Mouse (Mus musculus) midbrain, embryonic 14.5 days (tissue): ENCODE data around the gene 1190005I06Rik. TPM values are rescaled to one million over a fixed set of nuclear protein-coding genes. Genes with fewer than 3 reads are reported as not detected.
A peak's percentile ranks its signal among the peaks of the same experiment; 100 is the strongest.

ENCODE experiments used
- ATAC-seq: fragments of 200-750 bp; cut with Nextera tagmentation; 2 replicates; pipeline ENCODE4 v1.8.0; 2017; ENCODE audit warnings: moderate number of reproducible peaks, moderate library complexity; ENCODE audit not compliant: low FRiP score, low TSS enrichment
- DNase-seq: peaks from one replicate; pipeline ENCODE4 v3.0.0-alpha.2; 2015
- H3K27ac ChIP-seq: fragments of 300-500 bp; sonication (generic); replicated peaks from 2 replicates; pipeline ENCODE4 v1.5.1; 2014; ENCODE audit warnings: mild to moderate bottlenecking, low read depth, low read length, moderate library complexity
- H3K27me3 ChIP-seq: fragments of 300-500 bp; sonication (generic); 2 replicates; pipeline ENCODE4 v1.6.1; 2014; ENCODE audit warnings: low read length, control low read depth, mixed read lengths; ENCODE audit not compliant: control insufficient read depth, insufficient read depth
- H3K36me3 ChIP-seq: fragments of 300-500 bp; sonication (generic); 2 replicates; pipeline ENCODE4 v1.6.1; 2014; ENCODE audit warnings: low read length, control low read depth; ENCODE audit not compliant: control insufficient read depth, insufficient read depth
- H3K4me1 ChIP-seq: fragments of 300-500 bp; sonication (generic); 2 replicates; pipeline ENCODE4 v1.6.1; 2014; ENCODE audit warnings: mild to moderate bottlenecking, antibody characterized with exemption, low read length, control low read depth; ENCODE audit not compliant: control insufficient read depth, insufficient read depth
- H3K4me2 ChIP-seq: fragments of 300-500 bp; sonication (generic); 2 replicates; pipeline ENCODE4 v1.6.1; 2014; ENCODE audit warnings: mild to moderate bottlenecking, low read length, moderate library complexity
- H3K4me3 ChIP-seq: fragments of 300-500 bp; sonication (generic); replicated peaks from 2 replicates; pipeline ENCODE4 v1.5.1; 2014; ENCODE audit warnings: low read depth, low read length
- H3K9ac ChIP-seq: fragments of 300-500 bp; sonication (generic); replicated peaks from 2 replicates; pipeline ENCODE4 v1.6.1; 2014; ENCODE audit warnings: mild to moderate bottlenecking, low read length, moderate library complexity
- H3K9me3 ChIP-seq: fragments of 300-500 bp; sonication (generic); 2 replicates; pipeline ENCODE4 v1.6.1; 2016; ENCODE audit warnings: low read length, control low read depth, mixed read lengths; ENCODE audit not compliant: control insufficient read depth
- WGBS: fragments of 180-500 bp; shearing (Covaris S2); extraction: QIAGEN DNeasy Blood & Tissue Kit; methylation state at CpG from one replicate; pipeline ENCODE4 v1.1.7; 2014; 5-methylcytosine and 5-hydroxymethylcytosine counted together
- polyA plus RNA-seq: library from polyadenylated mRNA; unstranded; fragments of >200 nt; fragmentation: Nextera tagmentation; extraction: Ambion mirVana; gene quantifications from 2 replicates; pipeline ENCODE4 v1.2.1, GENCODE M21; 2014

The 1190005I06Rik gene
- polyA plus RNA-seq, 1 experiment from 2014 or later = 11.8 TPM

- H3K36me3 ChIP-seq = peaks cover 54% of the 10 kb centered on the region
- H3K9ac ChIP-seq = no peak overlapping the region
- no peak for ATAC-seq
Measured at GRCm38 (mm10) chr8:120672626-120673229, 25.3 kb upstream of the 1190005I06Rik start.

GRCm38 (mm10) chr8:120671775-120672174, 24.3 kb upstream of the 1190005I06Rik start:
- DNase-seq = no peak
- Histone ChIP-seq H3K9ac (no peak overlapping the region), H3K27me3 (no peaks in the 10 kb centered on the region), H3K9me3 (no peaks in the 10 kb centered on the region), H3K36me3 (peaks cover 54% of the 10 kb centered on the region), H3K4me3 (no peak overlapping the region), H3K27ac (no peak overlapping the region), H3K4me2 (no peak overlapping the region), H3K4me1 (peaks cover 9% of the 10 kb centered on the region)
- ATAC-seq = no peak
- 55% methylated on average over 6 of the region's 6 CpGs for WGBS

More at GRCm38 (mm10) chr8:120672626-120673229, 25.3 kb upstream of the 1190005I06Rik start:
- no peaks in the 10 kb centered on the region for H3K9me3 ChIP-seq
- no peak for DNase-seq
- no peak overlapping the region for H3K27ac ChIP-seq
- H3K4me1 ChIP-seq = 0 out of 2 replicates have a peak, but pooled peaks cover 4% of the 10 kb centered on the region
- WGBS = 93% methylated on average over 16 of the region's 16 CpGs
- H3K27me3 ChIP-seq = no peaks in the 10 kb centered on the region
- H3K4me2 ChIP-seq = no peak overlapping the region
- no peak overlapping the region for H3K4me3 ChIP-seq

- DNase-seq = no peak
- peaks cover 25% of the 10 kb centered on the region for H3K4me1 ChIP-seq
- no peak for ATAC-seq
Measured at GRCm38 (mm10) chr8:120668374-120668905, 21.0 kb upstream of the 1190005I06Rik start, which contains the start of gene Emc8. Gene Emc8, minus strand, starts transcription at chr8:120668573.

GRCm38 (mm10) chr8:120667561-120668373, 20.3 kb upstream of the 1190005I06Rik start, which contains the start of the genes Gm27021 and Cox4i1:
Gene Gm27021, minus strand, starts transcription at chr8:120668079.
Gene Cox4i1, plus strand, starts transcription at chr8:120668222.
- peak within 1 kb of the TSS; percentile 90 for H3K4me2 ChIP-seq
- H3K9me3 ChIP-seq = no peaks in the 10 kb centered on the region
- H3K36me3 ChIP-seq = peaks cover 28% of the 10 kb centered on the region
- no peaks in the 10 kb centered on the region for H3K27me3 ChIP-seq
- H3K4me3 ChIP-seq = peak within 1 kb of the TSS; percentile 86
- WGBS = under 1% methylated on average over 105 of the region's 105 CpGs
- ATAC-seq = peak; percentile 95
- peak within 1 kb of the TSS; percentile 85 for H3K27ac ChIP-seq
- peak within 1 kb of the TSS; percentile 94 for H3K9ac ChIP-seq
- peak; percentile 97 for DNase-seq
- H3K4me1 ChIP-seq = peaks cover 25% of the 10 kb centered on the region

More at GRCm38 (mm10) chr8:120668374-120668905, 21.0 kb upstream of the 1190005I06Rik start, which contains the start of gene Emc8:
- peak within 1 kb of the TSS; percentile 90 for H3K4me2 ChIP-seq
- peak within 1 kb of the TSS; percentile 85 for H3K27ac ChIP-seq
- peak within 1 kb of the TSS; percentile 86 for H3K4me3 ChIP-seq
- peak within 1 kb of the TSS; percentile 94 for H3K9ac ChIP-seq
- peaks cover 35% of the 10 kb centered on the region for H3K36me3 ChIP-seq
- no peaks in the 10 kb centered on the region for H3K27me3 ChIP-seq
- under 1% methylated on average over 51 of the region's 51 CpGs for WGBS
- no peaks in the 10 kb centered on the region for H3K9me3 ChIP-seq

- DNase-seq = peak; percentile 21
- Histone ChIP-seq H3K27me3 (no peaks in the 10 kb centered on the region), H3K4me2 (peak overlapping the region; percentile 90), H3K4me3 (peak overlapping the region; percentile 86), H3K27ac (peak overlapping the region; percentile 85; the same call in 1 of the 2 replicates), H3K9me3 (no peaks in the 10 kb centered on the region), H3K9ac (peak overlapping the region; percentile 94), H3K36me3 (peaks cover 20% of the 10 kb centered on the region), H3K4me1 (peaks cover 25% of the 10 kb centered on the region)
- ATAC-seq = no peak
- WGBS = 1% methylated on average over 17 of the region's 17 CpGs
Measured at GRCm38 (mm10) chr8:120666807-120667470, 19.5 kb upstream of the 1190005I06Rik start.

- Histone ChIP-seq H3K9ac (peak overlapping the region; percentile 94; the same call in 1 of the 2 replicates), H3K27me3 (no peaks in the 10 kb centered on the region), H3K4me2 (peak overlapping the region; percentile 90), H3K9me3 (no peaks in the 10 kb centered on the region), H3K4me1 (peaks cover 25% of the 10 kb centered on the region), H3K4me3 (peak overlapping the region; percentile 86; the same call in 1 of the 2 replicates), H3K36me3 (peaks cover 10% of the 10 kb centered on the region), H3K27ac (no peak overlapping the region)
- DNase-seq (peak; percentile 12), ATAC-seq (no peak)
- WGBS = 75% methylated on average over 3 of the region's 3 CpGs
Measured at GRCm38 (mm10) chr8:120665726-120666455, 18.5 kb upstream of the 1190005I06Rik start.

GRCm38 (mm10) chr8:120664566-120664965, 17.1 kb upstream of the 1190005I06Rik start:
- no peak overlapping the region for H3K4me2 ChIP-seq
- no peaks in the 10 kb centered on the region for H3K9me3 ChIP-seq
- no peaks in the 10 kb centered on the region for H3K27me3 ChIP-seq
- no peak for ATAC-seq
- no peak overlapping the region for H3K9ac ChIP-seq
- no peak for DNase-seq
- no peak overlapping the region for H3K4me3 ChIP-seq
- H3K27ac ChIP-seq = no peak overlapping the region
- 0 out of 2 replicates have a peak, but pooled peaks cover under 1% of the 10 kb centered on the region for H3K36me3 ChIP-seq
- H3K4me1 ChIP-seq = peaks cover 25% of the 10 kb centered on the region
- WGBS = 84% methylated on average over 6 of the region's 6 CpGs
